Mouse (Mus musculus): ENCODE results near the gene Msln.

- TF ChIP-seq POLR2A (IDR thresholded peaks at IDR 0.05; ENCODE audit: low read depth, low read length) (no peak), CTCF (IDR thresholded peaks at IDR 0.05; ENCODE audit: borderline replicate concordance, insufficient read depth, low read length) (no peak)
These were observed 15.2 kb upstream of the Msln start for GRCm38 (mm10) chr17:25769331-25769730.

Data from embryonic fibroblast, embryonic 13.5 days (primary cell).